Comparison of ENCODE assay signal across 8 mouse cellular contexts in the genomic region with DNA sequence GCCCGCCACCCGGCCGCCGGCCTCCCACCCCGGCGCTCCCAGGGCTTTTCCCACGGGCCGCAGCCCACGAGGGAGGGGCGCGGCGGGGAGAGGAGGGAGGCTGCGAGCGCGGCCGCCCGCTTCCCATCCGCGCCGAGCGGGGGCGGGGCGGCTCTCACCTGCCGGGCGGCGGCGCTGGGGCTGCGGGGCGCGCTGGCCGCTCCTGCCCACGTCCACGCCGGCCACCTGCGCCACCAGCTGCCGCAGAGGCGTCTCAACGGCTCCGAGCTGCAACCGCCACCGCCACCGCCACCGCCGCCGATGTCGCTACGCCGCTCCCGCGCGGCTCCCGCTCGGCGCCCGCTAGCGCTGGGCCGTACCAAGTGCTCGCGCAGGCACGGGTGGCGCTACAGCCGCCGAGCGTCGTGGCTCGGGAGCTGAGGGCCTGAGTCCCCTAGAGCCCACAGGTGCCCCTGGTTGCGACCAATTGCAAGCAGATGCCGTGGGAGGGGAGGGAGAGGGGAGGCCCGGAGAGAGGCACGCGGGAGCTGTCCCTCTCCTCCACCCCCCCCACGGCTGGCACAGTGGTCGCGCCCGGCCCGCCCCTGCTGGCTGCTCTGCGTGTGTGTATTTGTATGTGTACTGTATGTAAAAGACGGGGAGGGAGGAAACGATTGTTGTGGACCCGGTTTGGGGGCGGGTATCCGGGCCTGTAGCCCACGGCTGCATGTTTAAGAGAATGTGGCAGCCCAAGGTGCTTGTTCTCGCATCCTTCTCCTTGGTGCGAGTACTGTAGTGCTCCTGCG. TPM values are rescaled to one million over a fixed set of nuclear protein-coding genes. Genes with fewer than 3 reads are reported as not detected.
DNase-seq lines count a peak whose midpoint lies in the region; ATAC-seq and TF ChIP-seq lines count a peak whose summit lies in the region.

A gene (minus strand): TSS at position 343 of the 785 bp plus-strand sequence.

- peak within 1 kb of the TSS; percentile 94 for H3K4me3 ChIP-seq in hindbrain, embryonic 10.5 days
- H3K4me3 ChIP-seq in lung, postnatal 0 days (ENCODE audit: low read depth, low read length): peak within 1 kb of the TSS; percentile 96

- H3K27me3 ChIP-seq in hindbrain, embryonic 10.5 days (ENCODE audit: insufficient read depth, poor library complexity, severe bottlenecking): no peaks in the 10 kb centered on the region
- no peaks in the 10 kb centered on the region for H3K27me3 ChIP-seq in lung, postnatal 0 days (replicated peaks; ENCODE audit: insufficient read depth, low read length)

- peaks cover 32% of the 10 kb centered on the region for H3K36me3 ChIP-seq in hindbrain, embryonic 10.5 days
- no peaks in the 10 kb centered on the region; the same call in 1 of the 2 replicates for H3K36me3 ChIP-seq in lung, postnatal 0 days (ENCODE audit: insufficient read depth, low read length)

- H3K9me3 ChIP-seq in hindbrain, embryonic 10.5 days: no peaks in the 10 kb centered on the region
- no peaks in the 10 kb centered on the region for H3K9me3 ChIP-seq in lung, postnatal 0 days (ENCODE audit: low read length)

- H3K9ac ChIP-seq in lung, postnatal 0 days (replicated peaks; ENCODE audit: low read depth): peak within 1 kb of the TSS; percentile 83

- TF ChIP-seq EP300 in lung, postnatal 0 days (IDR thresholded peaks at IDR 0.05): no peak

- H3K4me1 ChIP-seq in hindbrain, embryonic 10.5 days (replicated peaks): peaks cover 40% of the 10 kb centered on the region
- H3K4me1 ChIP-seq in lung, postnatal 0 days (ENCODE audit: insufficient read depth, low read depth, low read length): peaks cover 4% of the 10 kb centered on the region; the same call in 1 of the 2 replicates

- peak within 1 kb of the TSS; percentile 92 for H3K4me2 ChIP-seq in lung, postnatal 0 days (replicated peaks; ENCODE audit: low read depth, low read length)

- WGBS in hindbrain, embryonic 10.5 days: under 1% methylated on average over 75 of the region's 86 CpGs
- WGBS in lung, postnatal 0 days: under 1% methylated on average over 58 of the region's 86 CpGs

- peak; percentile 61 for DNase-seq in MEL-GATA-1-ER (ENCODE audit: extremely low read depth, low read depth)
- DNase-seq in cerebellum, adult 8-10 months: peak; percentile 94
- peak; percentile 91 for DNase-seq in hindbrain, embryonic 10.5 days (ENCODE audit: low spot score)
- DNase-seq in layer of hippocampus, adult 9-11 months: peak; percentile 88
- DNase-seq in lung, postnatal 0 days (ENCODE audit: low spot score): peak; percentile 83
- DNase-seq in ovary, postnatal 14 days (ENCODE audit: low spot score): peak; percentile 81
- peak; percentile 95 for DNase-seq in thymus, postnatal 14 days

- peak; percentile 62 for TF ChIP-seq CTCF in lung, postnatal 0 days (IDR thresholded peaks at IDR 0.05)

- ATAC-seq in frontal cortex, adult (ENCODE audit: low TSS enrichment): peak; percentile 83
- ATAC-seq in lung, postnatal 0 days: peak; percentile 91

- peak within 1 kb of the TSS; percentile 99 for H3K27ac ChIP-seq in hindbrain, embryonic 10.5 days
- peak within 1 kb of the TSS; percentile 97 for H3K27ac ChIP-seq in lung, postnatal 0 days (ENCODE audit: low read length)

RNA-seq across cellular contexts. Expression of the gene that starts here (rescaled TPM):
- polyA plus RNA-seq in hindbrain, embryonic 10.5 days (2016; fragmentation: Nextera tagmentation; extraction: Ambion mirVana): 244 and 275 TPM in 2 replicates
- 38.1 and 44.2 TPM in 2 replicates for polyA plus RNA-seq in lung, postnatal 0 days (2015; fragmentation: Nextera tagmentation; extraction: Ambion mirVana)

Comparison
In these comparisons a context has a peak if more than half of its experiments do, and no peak if none do; other contexts are left out.
1. Peak in every context shown above with its lines: DNase-seq, ATAC-seq, H3K4me3 ChIP-seq and H3K27ac ChIP-seq.